Mouse (Mus musculus) ES-Bruce4 (cell line): Measurements from ENCODE around the gene 3110082I17Rik. TPM values are rescaled to one million over a fixed set of nuclear protein-coding genes. Genes with fewer than 3 reads are reported as not detected.
A peak's percentile ranks its signal among the peaks of the same experiment; 100 is the strongest.
"Not testable (repeated sequence)": the region's sequence is repeated elsewhere in the genome, so short reads cannot be mapped to it uniquely, and the experiment has no call there.

ENCODE experiments used
- H3K27ac ChIP-seq: 2 replicates; pipeline ENCODE4 v1.5.1; 2012; ENCODE audit warnings: low read length, inconsistent platforms; ENCODE audit not compliant: insufficient read depth
- H3K27me3 ChIP-seq: 2 replicates; pipeline ENCODE4 v1.6.1; 2012; ENCODE audit warnings: mild to moderate bottlenecking, low read length, inconsistent platforms; ENCODE audit not compliant: control insufficient read depth, poor library complexity, insufficient read depth, severe bottlenecking
- H3K36me3 ChIP-seq: 2 replicates; pipeline ENCODE4 v1.6.1; 2012; ENCODE audit warnings: inconsistent platforms, mild to moderate bottlenecking, low read length, moderate library complexity; ENCODE audit not compliant: control insufficient read depth, poor library complexity, insufficient read depth, severe bottlenecking
- H3K4me1 ChIP-seq: one replicate; pipeline ENCODE4 v1.8.1; 2011; ENCODE audit warnings: low read length; ENCODE audit not compliant: control insufficient read depth, insufficient read depth
- H3K4me3 ChIP-seq: 2 replicates; pipeline ENCODE4 v1.5.1; 2011; ENCODE audit warnings: low read depth, mild to moderate bottlenecking, low read length
- H3K9ac ChIP-seq: 2 replicates; pipeline ENCODE4 v1.6.1; 2012; ENCODE audit warnings: low read depth, mild to moderate bottlenecking, inconsistent platforms; ENCODE audit not compliant: poor library complexity, severe bottlenecking
- H3K9me3 ChIP-seq: replicated peaks from 2 replicates; pipeline ENCODE4 v1.6.1; 2012; ENCODE audit warnings: mild to moderate bottlenecking, low read length, inconsistent platforms; ENCODE audit not compliant: control insufficient read depth, poor library complexity, insufficient read depth, severe bottlenecking
- CTCF ChIP-seq: IDR thresholded peaks from one replicate; pipeline ENCODE4 v1.8.1; 2011; ENCODE audit warnings: low read depth, low read length
- EP300 ChIP-seq: IDR thresholded peaks from 2 replicates; pipeline ENCODE4 v1.6.1; 2011; ENCODE audit warnings: low read depth, low read length; ENCODE audit not compliant: insufficient read depth
- POLR2A ChIP-seq: IDR thresholded peaks from one replicate; pipeline ENCODE4 v1.8.1; 2011; ENCODE audit warnings: low read length; ENCODE audit not compliant: insufficient read depth
- polyA plus RNA-seq: library from polyadenylated mRNA; stranded (reverse); fragments of >200 nt; gene quantifications from 2 replicates; pipeline ENCODE4 v1.2.4, GENCODE M21; 2011; ENCODE audit warnings: low read depth; ENCODE audit not compliant: missing spikeins, insufficient read depth, insufficient read length

Gene 3110082I17Rik
- polyA plus RNA-seq, 1 experiment, result 44.5 TPM

DNA sequence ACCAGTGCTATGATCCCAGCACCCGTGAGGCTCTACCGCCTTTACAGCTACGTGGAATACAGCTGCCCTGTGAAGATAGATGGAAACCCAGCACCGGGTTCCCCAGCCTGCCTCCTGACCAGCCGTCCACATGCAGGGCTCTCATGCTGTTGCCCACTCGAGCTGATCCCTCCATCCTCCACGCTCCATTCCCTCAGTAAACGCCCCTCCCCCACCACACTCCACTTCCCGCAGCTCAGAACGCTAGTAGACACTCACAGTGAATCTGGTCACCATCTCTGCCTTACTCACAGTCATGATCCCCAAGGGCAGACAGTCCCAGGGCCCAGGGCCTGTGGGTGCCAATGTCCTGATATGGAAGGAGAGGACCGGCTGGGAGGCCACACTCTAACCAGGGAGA lies 121.4 kb downstream of the 3110082I17Rik start:
- Histone ChIP-seq H3K4me3 (no peak overlapping the region), H3K9me3 (no peaks in the 10 kb centered on the region), H3K27me3 (no peaks in the 10 kb centered on the region), H3K4me1 (peaks cover 5% of the 10 kb centered on the region), H3K27ac (no peak overlapping the region), H3K36me3 (no peaks in the 10 kb centered on the region), H3K9ac (no peak overlapping the region)
- TF ChIP-seq POLR2A (no peak), EP300 (no peak), CTCF (no peak)

DNA sequence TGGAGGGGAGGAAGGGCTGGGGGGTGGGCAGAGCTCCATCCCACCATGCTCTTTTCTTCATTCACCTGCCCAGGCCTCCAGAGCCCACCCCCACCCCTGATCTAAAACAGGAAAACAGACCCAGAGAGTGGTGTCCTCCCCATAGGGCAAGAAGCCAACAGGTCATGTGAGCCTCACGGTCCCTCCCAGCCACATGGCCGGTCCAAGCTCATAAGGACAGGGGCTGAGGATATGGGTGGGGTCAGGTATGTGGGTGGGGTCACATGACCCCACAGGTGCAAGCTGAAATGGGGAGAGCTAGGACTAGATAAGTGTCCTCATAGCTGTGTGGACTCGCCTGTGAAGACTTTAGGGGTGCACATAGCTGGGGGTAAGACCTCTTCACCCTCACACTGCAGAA lies 121.9 kb downstream of the 3110082I17Rik start:
- Histone ChIP-seq H3K27me3 (no peaks in the 10 kb centered on the region), H3K4me1 (peaks cover 5% of the 10 kb centered on the region), H3K36me3 (no peaks in the 10 kb centered on the region), H3K9me3 (no peaks in the 10 kb centered on the region), H3K4me3 (no peak overlapping the region), H3K9ac (no peak overlapping the region), H3K27ac (no peak overlapping the region)
- TF ChIP-seq EP300, result 0 out of 2 replicates have a peak, but pooled peaks have one; percentile 23
- no peak for TF ChIP-seq CTCF

- no peaks in the 10 kb centered on the region for H3K36me3 ChIP-seq
- no peak overlapping the region for H3K9ac ChIP-seq
- H3K27me3 ChIP-seq, result no peaks in the 10 kb centered on the region
Observed at GRCm38 (mm10) chr5:139337826-139338370, 122.4 kb downstream of the 3110082I17Rik start.

GRCm38 (mm10) chr5:139335634-139336033 lies 124.7 kb downstream of the 3110082I17Rik start:
- no peak overlapping the region for H3K4me3 ChIP-seq
- no peaks in the 10 kb centered on the region for H3K9me3 ChIP-seq
- H3K27ac ChIP-seq, result no peak overlapping the region
- peaks cover 8% of the 10 kb centered on the region for H3K4me1 ChIP-seq
- H3K9ac ChIP-seq, result no peak overlapping the region
- no peaks in the 10 kb centered on the region for H3K36me3 ChIP-seq
- TF ChIP-seq POLR2A (no peak), EP300 (no peak)
- no peaks in the 10 kb centered on the region for H3K27me3 ChIP-seq

More at GRCm38 (mm10) chr5:139337826-139338370, 122.4 kb downstream of the 3110082I17Rik start:
- H3K4me3 ChIP-seq, result no peak overlapping the region
- TF ChIP-seq CTCF, result no peak
- TF ChIP-seq POLR2A, result no peak
- no peak for TF ChIP-seq EP300
- H3K9me3 ChIP-seq, result no peaks in the 10 kb centered on the region
- H3K4me1 ChIP-seq, result peaks cover 5% of the 10 kb centered on the region
- no peak overlapping the region for H3K27ac ChIP-seq

DNA sequence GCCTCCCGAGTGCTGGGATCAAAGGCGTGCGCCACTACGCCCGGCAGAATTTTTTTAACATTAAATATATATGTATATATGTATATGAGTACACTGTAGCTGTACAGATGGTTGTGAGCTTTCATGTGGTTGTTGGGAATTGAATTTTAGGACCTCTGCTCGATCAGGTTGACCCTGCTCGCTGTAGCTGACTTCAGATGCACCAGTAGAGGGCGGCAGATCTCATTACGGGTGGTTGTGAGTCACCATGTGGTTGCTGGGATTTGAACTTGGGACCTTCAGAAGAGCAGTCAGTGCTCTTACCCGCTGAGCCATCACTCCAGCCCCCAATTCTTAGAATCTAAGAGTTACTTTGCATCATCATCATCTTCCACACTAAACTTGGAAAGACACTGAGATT lies 125.9 kb downstream of the 3110082I17Rik start:
- not testable (repeated sequence) for H3K4me1 ChIP-seq, H3K9me3 ChIP-seq, H3K27me3 ChIP-seq, H3K9ac ChIP-seq, H3K27ac ChIP-seq, H3K36me3 ChIP-seq, H3K4me3 ChIP-seq
- peak; percentile 39 for TF ChIP-seq CTCF

DNA sequence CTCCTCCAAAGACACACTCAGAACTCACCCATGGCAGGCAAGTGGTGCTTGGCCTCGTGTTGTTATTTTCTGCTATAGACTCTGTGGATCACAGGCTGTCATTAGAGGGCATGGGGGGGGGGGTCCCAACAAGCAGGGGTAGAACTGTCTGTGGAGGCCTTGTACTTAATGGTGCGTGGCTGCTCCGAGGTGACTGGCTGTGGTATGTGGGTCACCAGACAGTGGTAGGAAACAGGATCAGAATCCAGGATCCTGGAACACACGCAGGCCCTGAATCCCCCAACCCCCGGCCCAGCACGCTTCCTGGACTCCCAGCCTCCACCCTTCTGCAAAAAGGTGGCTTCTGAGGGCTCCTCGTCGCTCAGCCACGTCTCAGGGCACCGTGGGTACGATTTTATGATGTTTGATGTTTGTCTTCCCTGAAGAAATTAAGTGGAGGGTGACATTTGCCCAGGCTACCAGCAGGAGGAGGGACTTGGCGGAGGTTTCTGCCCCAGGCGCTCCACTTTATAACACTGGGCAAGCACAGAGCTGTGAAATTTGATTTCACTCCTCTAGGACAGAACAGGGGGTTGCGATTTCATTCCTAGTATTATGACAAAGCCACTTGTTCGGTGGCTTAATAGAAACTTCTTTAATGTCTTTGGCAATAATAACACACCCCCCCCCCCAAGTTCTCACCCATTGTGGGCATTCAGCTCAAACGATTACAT lies 126.9 kb downstream of the 3110082I17Rik start:
- no peak for TF ChIP-seq EP300
- no peak for TF ChIP-seq POLR2A
- no peak for TF ChIP-seq CTCF
- Histone ChIP-seq H3K9me3 (no peaks in the 10 kb centered on the region), H3K27ac (no peak overlapping the region), H3K27me3 (no peaks in the 10 kb centered on the region), H3K4me1 (peaks cover 5% of the 10 kb centered on the region), H3K36me3 (no peaks in the 10 kb centered on the region), H3K4me3 (no peak overlapping the region), H3K9ac (no peak overlapping the region)
